18 mouse cellular contexts compared by ENCODE assay signal in genomic region chr12:98322426-98322825, GRCm38 (mm10). TPM values are rescaled to one million over a fixed set of nuclear protein-coding genes. Genes with fewer than 3 reads are reported as not detected.
"Had no signal": no experiment of that assay in that cellular context is flagged by ENCODE, and none has a peak within 500 bp of the region (broad histone marks: within the 10 kb centered on the region; RNA-seq: fewer than 3 reads in every experiment).

No protein-coding gene starts in this region.

- H3K27me3 ChIP-seq: midbrain, embryonic 12.5 days; neural tube, embryonic 13.5 days; neural tube, embryonic 15.5 days had no signal

- H3K4me3 ChIP-seq: midbrain, embryonic 10.5 days; midbrain, embryonic 12.5 days; myocyte; neural tube, embryonic 13.5 days; neural tube, embryonic 15.5 days had no signal

- DNase-seq: lung, embryonic 14.5 days; lung, postnatal 10 days; lung, postnatal 4 days; midbrain, embryonic 14.5 days; retina, postnatal 1 day; right cerebral cortex, adult 18-20 months; right cerebral cortex, postnatal 25 days; right cerebral cortex, postnatal 4 days; spleen, adult 18-20 months; thymus, adult 18-20 months; thymus, postnatal 14 days; thymus, postnatal 36 days had no signal

- H3K27ac ChIP-seq: midbrain, embryonic 10.5 days; midbrain, embryonic 12.5 days; neural tube, embryonic 13.5 days; neural tube, embryonic 15.5 days had no signal

- H3K4me1 ChIP-seq: midbrain, embryonic 10.5 days; midbrain, embryonic 12.5 days; neural tube, embryonic 13.5 days; neural tube, embryonic 15.5 days had no signal

- ATAC-seq: midbrain, embryonic 16.5 days had no signal

RNA-seq across cellular contexts. Expression of gene Gpr65, which starts 54.0 kb away (rescaled TPM):
- polyA plus RNA-seq: myocyte had no signal
